Mouse (Mus musculus) neural tube, embryonic 10.5 days (tissue): ENCODE data around the gene Gm10073.
A peak's percentile ranks its signal among the peaks of the same experiment; 100 is the strongest.
"Not testable (repeated sequence)": the region's sequence is repeated elsewhere in the genome, so short reads cannot be mapped to it uniquely, and the experiment has no call there.

Experiments used
- DNase-seq: peaks from one replicate; pipeline ENCODE4 v3.0.0-alpha.2; 2017; ENCODE audit warnings: low spot score; ENCODE audit errors: extremely low spot score

Gene Gm10073

DNA sequence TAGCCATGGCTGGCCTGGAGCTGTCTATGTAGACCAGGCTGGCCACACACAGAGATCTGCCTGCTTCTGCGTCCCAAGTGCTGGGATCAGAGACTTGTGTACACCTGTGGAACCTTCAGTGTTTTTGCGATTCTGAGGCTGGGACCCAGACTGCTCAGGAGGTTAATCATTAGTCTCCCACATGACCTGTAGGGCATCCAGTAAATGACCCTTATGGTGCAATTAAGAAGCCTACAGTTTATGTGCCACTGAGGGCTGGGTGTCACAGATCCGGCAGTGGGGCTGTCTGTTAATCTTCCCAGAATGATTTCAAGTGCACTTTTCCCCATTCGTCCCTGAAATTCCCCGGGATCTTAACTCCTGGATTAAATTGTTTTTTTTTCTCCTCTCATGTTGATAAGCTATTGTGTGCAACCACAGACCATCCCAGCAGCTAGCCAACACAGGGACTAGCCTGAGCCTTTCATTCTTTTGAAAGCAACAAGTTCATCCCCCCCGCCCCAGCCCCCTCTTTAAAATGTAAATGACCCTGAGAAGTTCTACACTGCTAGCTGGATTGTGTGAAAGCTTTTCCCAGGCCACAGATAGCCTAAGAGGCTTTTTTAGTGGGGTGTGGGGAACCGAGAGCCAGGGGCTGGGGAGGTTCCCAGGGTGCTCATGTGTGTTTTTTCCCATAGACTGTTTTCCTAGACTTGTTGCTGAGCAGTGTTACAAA, 26.2 kb upstream of the Gm10073 start:
- DNase-seq, result no peak

GRCm38 (mm10) chr8:106597067-106597466, 23.8 kb upstream of the Gm10073 start:
- no peak for DNase-seq

- not testable (repeated sequence) for DNase-seq
Observed at GRCm38 (mm10) chr8:106595623-106596022, 22.4 kb upstream of the Gm10073 start.

- no peak for DNase-seq
Observed at GRCm38 (mm10) chr8:106592458-106592857, 19.2 kb upstream of the Gm10073 start.

- no peak for DNase-seq
Observed at GRCm38 (mm10) chr8:106588443-106589431, 15.5 kb upstream of the Gm10073 start.

GRCm38 (mm10) chr8:106586896-106587295, 13.6 kb upstream of the Gm10073 start:
- no peak for DNase-seq

- DNase-seq, result no peak
Observed at GRCm38 (mm10) chr8:106585671-106586037, 12.4 kb upstream of the Gm10073 start.

DNA sequence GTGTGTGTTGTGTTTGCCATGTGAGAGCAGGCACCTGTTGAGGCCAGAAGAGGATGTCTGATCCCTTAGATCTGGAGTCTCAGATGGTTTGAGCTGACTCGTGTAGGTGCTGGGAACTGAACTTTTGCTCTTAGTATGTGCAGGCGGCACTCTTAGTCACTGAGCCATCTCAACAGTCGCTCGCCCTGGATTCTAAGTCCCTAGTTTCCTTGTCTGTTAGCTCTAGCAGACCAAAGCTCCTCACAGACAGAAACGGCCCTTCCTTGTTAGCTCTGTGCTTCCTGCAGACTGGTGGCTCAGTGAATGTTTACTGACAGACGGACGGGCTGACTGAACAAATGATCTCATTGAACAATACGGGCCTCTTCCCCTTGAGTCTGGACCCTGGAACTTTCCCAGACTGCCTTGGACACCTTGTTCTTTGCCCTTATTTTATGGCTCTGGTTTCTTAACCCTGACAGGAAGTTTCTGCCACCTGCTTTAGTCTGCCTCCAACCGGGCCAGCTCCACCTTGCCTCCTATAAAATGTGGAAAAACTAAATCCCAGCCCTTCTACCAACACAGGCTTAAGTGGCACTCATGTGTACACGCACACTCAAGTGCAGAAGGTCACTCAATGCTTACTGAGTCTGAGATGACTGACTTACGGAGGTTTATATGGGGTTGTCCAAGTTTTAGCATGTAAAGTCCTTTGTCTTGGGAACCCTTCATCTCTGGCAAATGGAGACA, 11.8 kb upstream of the Gm10073 start:
- DNase-seq, result no peak

GRCm38 (mm10) chr8:106581344-106582088, 8.3 kb upstream of the Gm10073 start:
- DNase-seq, result no peak

DNA sequence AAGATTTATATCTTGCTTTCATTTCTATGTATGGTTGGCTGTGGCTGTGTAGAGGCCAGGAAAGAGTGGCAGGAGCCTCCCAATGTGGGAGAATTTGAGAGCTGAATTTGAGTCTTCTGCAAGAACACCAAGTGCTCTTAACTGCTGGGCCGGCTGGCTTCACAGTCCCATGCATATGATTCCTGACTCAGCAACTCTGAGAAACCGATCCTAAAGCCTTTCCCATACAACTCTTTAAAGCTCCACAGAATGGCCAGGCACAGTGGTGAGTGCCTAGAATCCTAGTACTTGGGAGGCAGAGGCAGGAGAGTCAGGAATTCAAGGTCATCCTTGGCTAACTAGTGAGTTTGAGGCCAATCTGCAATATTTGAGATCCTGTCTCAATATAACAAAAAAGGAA, 6.2 kb upstream of the Gm10073 start:
- DNase-seq, result no peak

- DNase-seq, result no peak
Observed at GRCm38 (mm10) chr8:106576849-106577555, 3.7 kb upstream of the Gm10073 start.

GRCm38 (mm10) chr8:106574283-106574682, 1.0 kb upstream of the Gm10073 start:
- no peak for DNase-seq

DNA sequence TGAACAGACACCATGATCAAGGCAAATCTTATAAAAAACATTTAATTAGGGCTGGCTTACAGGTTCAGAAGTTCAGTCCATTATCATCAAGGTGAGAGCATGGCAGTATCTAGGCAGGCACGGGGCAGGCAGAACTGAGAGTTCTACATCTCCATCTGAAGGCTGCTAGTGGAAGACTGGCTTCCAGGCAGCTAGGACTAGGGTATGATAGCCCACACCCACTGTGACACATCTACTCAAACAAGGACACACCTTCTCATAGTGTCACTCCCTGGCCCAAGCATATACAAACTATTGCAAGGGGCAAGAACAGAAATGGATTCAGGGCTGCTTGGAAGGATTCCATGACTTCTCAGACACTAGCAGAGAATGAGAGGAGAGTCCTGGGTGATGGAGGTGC, 1.1 kb downstream of the Gm10073 start:
- not testable (repeated sequence) for DNase-seq

GRCm38 (mm10) chr8:106571551-106572172, 1.6 kb downstream of the Gm10073 start:
- DNase-seq, result no peak

DNA sequence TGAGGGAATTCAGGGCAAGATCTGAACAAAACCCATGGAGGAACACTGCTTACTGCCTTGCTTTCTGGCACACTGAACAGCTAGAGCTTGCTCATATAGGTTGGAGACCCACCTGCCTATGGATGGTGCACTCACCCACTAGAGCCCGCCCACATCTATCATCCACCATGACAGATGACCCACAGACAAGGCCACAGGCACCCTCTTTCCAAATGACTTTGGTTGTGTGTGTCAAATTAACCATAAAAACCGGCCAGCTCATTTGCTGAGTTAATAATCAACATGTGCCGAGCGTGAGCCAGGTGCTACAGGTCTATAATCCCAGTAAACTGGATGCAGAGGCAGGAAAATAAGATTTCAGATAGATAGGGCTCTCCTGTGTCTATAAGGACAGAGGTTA, 2.9 kb downstream of the Gm10073 start:
- no peak for DNase-seq

GRCm38 (mm10) chr8:106569006-106569405, 4.3 kb downstream of the Gm10073 start:
- no peak for DNase-seq

- DNase-seq, result no peak
Observed at GRCm38 (mm10) chr8:106563691-106564182, 9.5 kb downstream of the Gm10073 start.

- DNase-seq, result peak; percentile 67
Observed at GRCm38 (mm10) chr8:106561097-106561865, 12.0 kb downstream of the Gm10073 start.

GRCm38 (mm10) chr8:106559844-106560243, 13.4 kb downstream of the Gm10073 start:
- no peak for DNase-seq
